Mouse (Mus musculus) ES-Bruce4 (cell line): ENCODE results near the gene Tmc5.

Experiments
- CTCF ChIP-seq: IDR thresholded peaks from one replicate; pipeline ENCODE4 v1.8.1; 2011; ENCODE audit warnings: low read depth, low read length
- POLR2A ChIP-seq: IDR thresholded peaks from one replicate; pipeline ENCODE4 v1.8.1; 2011; ENCODE audit warnings: low read length; ENCODE audit not compliant: insufficient read depth

DNA sequence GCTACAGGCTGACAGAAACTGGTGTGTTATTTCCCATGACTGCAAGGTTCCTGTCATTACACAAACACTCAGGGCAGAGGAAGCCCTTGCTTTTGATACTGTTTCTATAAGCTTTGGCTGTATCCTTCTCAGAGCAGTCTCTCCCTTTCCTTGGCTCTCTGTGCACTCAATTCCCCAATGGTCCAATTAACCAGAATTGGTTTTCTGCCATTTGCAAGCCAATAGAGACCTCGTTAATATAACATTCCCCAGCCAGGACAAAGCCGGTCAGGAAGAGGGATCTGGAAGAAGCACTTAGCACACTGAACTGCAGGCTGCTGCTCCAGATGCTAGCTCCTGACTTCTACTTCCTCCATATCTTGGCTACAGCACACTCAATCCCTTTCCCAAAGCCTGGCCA, 42.8 kb upstream of the Tmc5 start:
- TF ChIP-seq POLR2A (no peak), CTCF (no peak)
